Mouse (Mus musculus): ENCODE measurements around the gene Rdh16f1.

DNA sequence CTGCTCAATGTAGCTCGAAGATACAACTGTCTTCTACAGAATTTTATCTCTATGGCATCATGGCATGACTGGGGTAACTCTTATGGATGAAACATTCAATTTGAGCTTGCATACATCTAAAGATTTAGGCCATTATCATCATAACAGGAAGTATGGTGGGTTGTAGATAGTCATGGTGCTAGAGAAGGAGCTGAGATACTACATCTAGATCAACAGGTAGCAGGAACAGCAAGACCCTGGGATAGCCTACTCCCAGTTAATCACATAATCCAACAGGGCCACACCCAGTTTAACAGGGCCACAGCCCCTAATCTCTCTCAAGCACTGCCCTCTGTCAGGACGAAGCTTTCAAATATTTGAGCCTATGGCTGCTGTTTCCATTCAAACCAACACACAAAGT is 81.2 kb downstream of the Rdh16f1 start:
- no peak for TF ChIP-seq CTCF (IDR thresholded peaks at IDR 0.05; ENCODE audit: control insufficient read depth, insufficient read depth, insufficient replicate concordance, low read depth, low read length)
- TF ChIP-seq POLR2A (IDR thresholded peaks at IDR 0.05; ENCODE audit: control insufficient read depth, low read depth, low read length), result no peak

Data from testis, adult 2 months (tissue).